Mouse (Mus musculus) forebrain, embryonic 15.5 days (tissue): Measurements from ENCODE around the gene Thrb. TPM values are rescaled to one million over a fixed set of nuclear protein-coding genes. Genes with fewer than 3 reads are reported as not detected.
A peak's percentile ranks its signal among the peaks of the same experiment; 100 is the strongest.

Source experiments
- ATAC-seq: fragments of 200-750 bp; cut with Nextera tagmentation; replicated peaks from 2 replicates; pipeline ENCODE4 v1.8.0; 2017; ENCODE audit warnings: mild to moderate bottlenecking, moderate TSS enrichment, moderate library complexity
- H3K27ac ChIP-seq: fragments of 300-500 bp; sonication (generic); replicated peaks from 2 replicates; pipeline ENCODE4 v1.5.1; 2015; ENCODE audit warnings: mild to moderate bottlenecking, inconsistent platforms
- H3K27me3 ChIP-seq: fragments of 300-500 bp; sonication (generic); 2 replicates; pipeline ENCODE4 v1.6.1; 2015; ENCODE audit warnings: inconsistent platforms
- H3K36me3 ChIP-seq: fragments of 300-500 bp; sonication (generic); 2 replicates; pipeline ENCODE4 v1.6.1; 2015; ENCODE audit warnings: mild to moderate bottlenecking, inconsistent platforms
- H3K4me1 ChIP-seq: fragments of 300-500 bp; sonication (generic); 2 replicates; pipeline ENCODE4 v1.6.1; 2015; ENCODE audit warnings: inconsistent platforms
- H3K4me2 ChIP-seq: fragments of 300-500 bp; sonication (generic); replicated peaks from 2 replicates; pipeline ENCODE4 v1.6.1; 2015; ENCODE audit warnings: mild to moderate bottlenecking, inconsistent platforms
- H3K4me3 ChIP-seq: fragments of 300-500 bp; sonication (generic); 2 replicates; pipeline ENCODE4 v1.5.1; 2015; ENCODE audit warnings: mild to moderate bottlenecking, inconsistent platforms
- H3K9ac ChIP-seq: fragments of 300-500 bp; sonication (generic); replicated peaks from 2 replicates; pipeline ENCODE4 v1.6.1; 2015; ENCODE audit warnings: mild to moderate bottlenecking, inconsistent platforms
- H3K9me3 ChIP-seq: fragments of 300-500 bp; sonication (generic); 2 replicates; pipeline ENCODE4 v1.6.1; 2016; ENCODE audit warnings: inconsistent platforms
- WGBS: fragments of 180-500 bp; shearing (Covaris S2); methylation state at CpG from one replicate; pipeline ENCODE4 v1.1.7; 2015; ENCODE audit warnings: mixed read lengths; 5-methylcytosine and 5-hydroxymethylcytosine counted together
- polyA plus RNA-seq: library from polyadenylated mRNA; unstranded; fragments of >200 nt; fragmentation: Nextera tagmentation; extraction: Ambion mirVana; gene quantifications from 2 replicates; pipeline ENCODE4 v1.2.1, GENCODE M21; 2015

Thrb gene
- polyA plus RNA-seq, 1 experiment from 2014 or later = 1.6 TPM

DNA sequence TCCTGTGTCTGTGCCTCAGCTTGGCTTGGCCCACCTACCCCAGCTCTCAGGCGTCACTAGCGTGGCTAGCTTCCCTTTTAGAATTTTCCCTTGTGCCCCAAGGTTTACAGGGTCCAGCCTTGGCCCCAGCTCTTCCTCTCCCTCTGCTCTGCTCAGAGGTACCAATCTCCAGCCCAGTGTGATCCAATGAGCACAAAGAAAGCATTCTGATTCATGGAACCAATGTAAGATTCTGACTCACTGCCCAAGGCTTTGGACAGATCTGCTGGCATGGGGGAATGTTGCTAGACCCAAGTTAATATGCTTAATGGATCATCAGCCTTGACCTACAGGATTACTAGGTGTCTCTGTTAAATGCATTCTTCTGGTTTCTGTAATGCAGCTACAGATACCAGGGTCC lies 243.1 kb downstream of the Thrb start:
- H3K27me3 ChIP-seq = no peaks in the 10 kb centered on the region
- 75% methylated on average over 2 of the region's 2 CpGs for WGBS
- H3K4me3 ChIP-seq = no peak overlapping the region
- no peaks in the 10 kb centered on the region for H3K4me1 ChIP-seq
- H3K36me3 ChIP-seq = no peaks in the 10 kb centered on the region
- H3K9me3 ChIP-seq = no peaks in the 10 kb centered on the region
- H3K27ac ChIP-seq = no peak overlapping the region
- no peak overlapping the region for H3K9ac ChIP-seq
- ATAC-seq = no peak
- no peak overlapping the region for H3K4me2 ChIP-seq

DNA sequence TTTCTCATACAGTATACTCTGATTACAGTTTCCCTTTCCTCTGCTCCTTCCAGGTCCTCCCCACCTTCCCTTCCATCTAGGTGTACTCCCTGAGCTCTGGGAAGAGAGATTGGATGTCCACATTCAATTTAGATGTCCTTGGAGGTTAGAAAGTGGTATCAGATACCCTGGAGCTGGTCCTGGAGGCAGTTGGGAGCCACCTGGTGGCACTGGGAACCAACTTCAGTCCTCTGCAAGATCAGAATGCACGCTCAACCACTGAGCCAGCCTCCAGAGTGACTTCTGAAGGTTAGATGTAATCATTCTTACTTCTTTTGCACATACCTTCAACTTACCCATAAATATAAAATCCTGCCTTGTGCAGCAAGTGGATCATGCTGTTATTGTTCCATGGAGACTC lies 244.5 kb downstream of the Thrb start:
- Histone ChIP-seq H3K9me3 (no peaks in the 10 kb centered on the region), H3K27me3 (no peaks in the 10 kb centered on the region), H3K36me3 (no peaks in the 10 kb centered on the region), H3K27ac (no peak overlapping the region), H3K4me1 (no peaks in the 10 kb centered on the region), H3K9ac (no peak overlapping the region), H3K4me2 (no peak overlapping the region), H3K4me3 (no peak overlapping the region)
- WGBS = 62% methylated on average over 1 of the region's 1 CpGs
- ATAC-seq = no peak

GRCm38 (mm10) chr14:17905627-17906026 lies 245.6 kb downstream of the Thrb start:
- H3K27me3 ChIP-seq = no peaks in the 10 kb centered on the region
- 82% methylated on average over 3 of the region's 3 CpGs for WGBS
- no peak overlapping the region for H3K4me2 ChIP-seq
- no peak overlapping the region for H3K27ac ChIP-seq
- H3K36me3 ChIP-seq = no peaks in the 10 kb centered on the region
- H3K4me3 ChIP-seq = no peak overlapping the region
- H3K9me3 ChIP-seq = no peaks in the 10 kb centered on the region
- no peak overlapping the region for H3K9ac ChIP-seq
- no peaks in the 10 kb centered on the region for H3K4me1 ChIP-seq
- ATAC-seq = no peak

- Histone ChIP-seq H3K4me3 (no peak overlapping the region), H3K4me1 (no peaks in the 10 kb centered on the region), H3K36me3 (no peaks in the 10 kb centered on the region), H3K27me3 (no peaks in the 10 kb centered on the region), H3K27ac (no peak overlapping the region), H3K9me3 (no peaks in the 10 kb centered on the region), H3K4me2 (no peak overlapping the region), H3K9ac (no peak overlapping the region)
- ATAC-seq = no peak
- WGBS = 81% methylated on average over 4 of the region's 4 CpGs
Measured at GRCm38 (mm10) chr14:17906931-17907330, 246.9 kb downstream of the Thrb start.

GRCm38 (mm10) chr14:17911157-17911556 lies 251.1 kb downstream of the Thrb start:
- H3K4me3 ChIP-seq = no peak overlapping the region
- no peak for ATAC-seq
- no peaks in the 10 kb centered on the region for H3K9me3 ChIP-seq
- H3K36me3 ChIP-seq = no peaks in the 10 kb centered on the region
- H3K4me2 ChIP-seq = no peak overlapping the region
- no peak overlapping the region for H3K9ac ChIP-seq
- H3K27me3 ChIP-seq = no peaks in the 10 kb centered on the region
- H3K27ac ChIP-seq = no peak overlapping the region
- H3K4me1 ChIP-seq = no peaks in the 10 kb centered on the region
- 86% methylated on average over 3 of the region's 3 CpGs for WGBS

DNA sequence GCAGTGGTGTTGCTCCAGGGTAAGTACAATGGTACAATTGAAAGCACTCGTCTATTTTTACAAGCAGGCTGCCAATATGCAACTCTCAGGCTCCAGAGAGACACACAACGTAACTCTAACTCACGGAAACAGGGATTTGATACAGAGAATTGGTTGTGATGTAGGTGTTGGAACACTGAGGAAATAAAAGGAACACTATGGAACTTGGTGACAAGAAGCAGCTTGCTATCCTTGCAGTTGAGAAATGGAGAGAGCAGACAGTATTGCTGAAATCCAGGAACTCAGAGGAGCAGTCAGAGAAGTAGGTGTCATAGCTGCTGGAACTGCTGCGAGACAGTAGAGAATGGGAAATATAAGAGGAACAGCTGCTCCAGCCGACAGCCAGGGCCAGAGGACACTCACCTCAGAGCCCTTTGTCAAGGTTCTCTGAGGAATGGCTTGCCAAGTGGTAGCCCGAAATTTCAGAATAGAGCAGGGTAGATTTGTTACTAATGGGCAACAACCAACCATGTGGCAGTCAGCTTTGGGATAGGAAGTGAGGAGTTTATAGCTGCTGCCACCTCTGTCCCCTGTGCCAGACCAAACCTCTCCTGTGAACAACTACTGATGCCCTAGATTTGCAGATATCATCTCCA lies 252.6 kb downstream of the Thrb start:
- Histone ChIP-seq H3K27ac (no peak overlapping the region), H3K36me3 (no peaks in the 10 kb centered on the region), H3K4me3 (no peak overlapping the region), H3K9ac (no peak overlapping the region), H3K4me2 (no peak overlapping the region), H3K4me1 (no peaks in the 10 kb centered on the region), H3K9me3 (no peaks in the 10 kb centered on the region), H3K27me3 (no peaks in the 10 kb centered on the region)
- 63% methylated on average over 6 of the region's 6 CpGs for WGBS
- ATAC-seq = no peak

DNA sequence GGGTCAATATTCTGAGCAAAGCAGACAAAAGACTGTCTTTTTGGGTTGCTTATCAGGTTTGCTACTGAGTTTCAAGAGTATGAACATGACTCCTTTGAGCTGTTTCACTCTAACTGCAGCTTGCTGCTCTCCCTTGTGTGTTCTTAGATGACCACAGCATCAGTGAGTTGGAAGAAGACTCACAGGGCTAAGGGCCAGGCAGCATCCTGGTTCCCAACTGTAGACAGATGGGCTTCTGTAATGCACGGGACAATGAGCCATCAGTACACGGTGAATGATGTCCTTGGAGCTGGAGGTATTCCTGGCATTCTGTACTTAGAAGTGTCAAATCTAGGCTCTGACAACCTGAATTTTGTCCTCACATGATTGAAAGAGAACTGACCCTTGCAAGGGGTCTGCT lies 255.5 kb downstream of the Thrb start:
- Histone ChIP-seq H3K4me2 (no peak overlapping the region), H3K9ac (no peak overlapping the region), H3K9me3 (no peaks in the 10 kb centered on the region), H3K4me1 (no peaks in the 10 kb centered on the region), H3K4me3 (no peak overlapping the region), H3K27ac (no peak overlapping the region), H3K36me3 (no peaks in the 10 kb centered on the region), H3K27me3 (no peaks in the 10 kb centered on the region)
- WGBS = 85% methylated on average over 2 of the region's 2 CpGs
- no peak for ATAC-seq

- 80% methylated on average over 2 of the region's 2 CpGs for WGBS
- Histone ChIP-seq H3K4me3 (no peak overlapping the region), H3K4me2 (no peak overlapping the region), H3K36me3 (no peaks in the 10 kb centered on the region), H3K27me3 (no peaks in the 10 kb centered on the region), H3K4me1 (no peaks in the 10 kb centered on the region), H3K9me3 (no peaks in the 10 kb centered on the region), H3K27ac (no peak overlapping the region), H3K9ac (no peak overlapping the region)
- 0 out of 2 replicates have a peak, but pooled peaks have one; percentile 23 for ATAC-seq
Measured at GRCm38 (mm10) chr14:17916651-17917050, 256.6 kb downstream of the Thrb start.

- WGBS = 57% methylated on average over 3 of the region's 3 CpGs
- no peak for ATAC-seq
- H3K27me3 ChIP-seq = no peaks in the 10 kb centered on the region
- H3K9ac ChIP-seq = no peak overlapping the region
- H3K4me2 ChIP-seq = no peak overlapping the region
- no peak overlapping the region for H3K27ac ChIP-seq
- no peaks in the 10 kb centered on the region for H3K36me3 ChIP-seq
- H3K4me1 ChIP-seq = no peaks in the 10 kb centered on the region
- no peaks in the 10 kb centered on the region for H3K9me3 ChIP-seq
- no peak overlapping the region for H3K4me3 ChIP-seq
Measured at GRCm38 (mm10) chr14:17917124-17917763, 257.2 kb downstream of the Thrb start.

DNA sequence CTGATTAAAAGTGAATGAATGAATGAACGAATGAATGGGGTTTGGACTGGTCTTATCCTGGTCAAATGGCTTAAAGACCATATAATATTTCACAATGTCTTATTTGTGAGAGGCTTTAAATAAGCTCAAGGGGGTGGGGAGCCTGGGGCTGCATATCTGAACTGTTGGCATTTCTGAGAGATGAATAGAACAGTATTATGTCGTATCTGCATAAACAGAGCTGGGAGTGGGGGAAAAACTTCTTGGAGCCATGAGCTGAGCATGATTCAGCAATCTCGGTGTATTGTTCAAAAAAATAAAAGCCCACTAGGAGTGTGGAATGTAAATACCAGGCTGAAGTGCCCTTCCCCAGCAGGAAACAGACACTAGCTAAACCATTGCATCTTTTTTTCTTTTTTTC lies 257.8 kb downstream of the Thrb start:
- 19% methylated on average over 3 of the region's 3 CpGs for WGBS
- ATAC-seq = 0 out of 2 replicates have a peak, but pooled peaks have one; percentile 29
- H3K4me1 ChIP-seq = no peaks in the 10 kb centered on the region
- H3K9ac ChIP-seq = no peak overlapping the region
- no peaks in the 10 kb centered on the region for H3K9me3 ChIP-seq
- no peak overlapping the region for H3K4me2 ChIP-seq
- no peaks in the 10 kb centered on the region for H3K27me3 ChIP-seq
- H3K27ac ChIP-seq = no peak overlapping the region
- H3K4me3 ChIP-seq = no peak overlapping the region
- no peaks in the 10 kb centered on the region for H3K36me3 ChIP-seq

DNA sequence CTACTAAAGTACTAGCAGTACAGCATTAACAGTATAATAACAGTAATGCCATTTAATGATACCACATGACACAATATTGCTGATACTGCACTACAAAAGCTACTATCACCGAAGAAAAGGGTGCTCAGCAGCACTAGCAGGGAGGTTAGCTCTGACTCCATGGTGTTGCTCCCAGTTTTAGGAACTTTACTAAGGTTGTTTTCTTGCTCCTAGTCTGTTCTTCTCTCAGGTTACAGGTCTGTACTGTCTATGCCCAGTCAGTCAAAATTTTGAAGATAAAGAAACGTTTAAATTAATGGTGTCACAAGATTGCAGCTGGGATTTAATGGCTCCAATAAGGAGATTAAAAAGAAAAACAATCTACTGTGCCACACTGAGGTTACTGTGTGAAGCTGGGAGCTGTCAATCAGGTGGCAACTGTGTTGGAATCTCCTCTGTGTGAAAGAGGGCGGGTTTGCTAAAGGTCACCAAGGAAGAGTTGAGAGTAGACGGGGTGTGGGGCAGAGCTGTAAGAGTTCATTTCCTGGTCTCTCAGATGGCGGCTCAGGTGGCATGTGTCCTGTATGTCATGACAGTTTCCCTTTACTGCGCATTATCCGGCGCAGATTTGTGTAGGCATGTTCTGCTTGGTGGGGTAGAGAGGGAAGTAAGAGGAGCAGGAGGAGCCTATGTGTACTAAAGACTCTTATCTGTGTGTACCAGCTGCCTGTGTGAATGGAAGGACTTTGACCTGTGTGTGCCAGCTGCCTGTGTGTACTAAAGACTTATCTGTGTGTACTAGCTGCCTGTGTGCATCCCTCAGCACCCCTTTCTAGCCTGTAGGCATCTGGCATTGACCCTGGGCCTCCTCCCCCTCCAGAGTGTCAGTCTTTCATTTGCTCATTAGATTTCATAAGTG lies 263.0 kb downstream of the Thrb start:
- WGBS = 69% methylated on average over 8 of the region's 8 CpGs
- H3K27ac ChIP-seq = no peak overlapping the region
- H3K4me2 ChIP-seq = no peak overlapping the region
- no peaks in the 10 kb centered on the region for H3K9me3 ChIP-seq
- no peaks in the 10 kb centered on the region for H3K36me3 ChIP-seq
- no peak for ATAC-seq
- no peaks in the 10 kb centered on the region for H3K4me1 ChIP-seq
- H3K27me3 ChIP-seq = no peaks in the 10 kb centered on the region
- H3K4me3 ChIP-seq = no peak overlapping the region
- no peak overlapping the region for H3K9ac ChIP-seq

DNA sequence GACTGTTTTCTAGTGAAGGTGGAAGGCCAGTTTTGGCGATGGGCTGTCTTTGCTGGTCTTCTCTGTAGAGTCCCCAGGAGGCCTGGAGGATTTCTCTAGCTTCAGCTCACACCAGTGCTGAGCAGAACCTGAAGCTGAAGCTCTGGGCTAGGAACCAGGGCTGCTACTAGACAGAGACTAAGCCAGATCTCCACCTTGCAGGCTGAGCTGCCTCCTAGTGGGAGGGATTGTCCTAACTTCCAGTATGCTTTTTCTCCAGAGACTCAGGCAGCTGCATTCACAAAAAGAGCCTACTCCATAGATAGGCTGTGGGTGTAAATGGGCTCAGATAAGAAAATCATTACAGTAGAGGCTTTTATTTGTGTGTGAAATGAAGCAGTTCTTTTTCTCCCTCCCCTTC lies 267.4 kb downstream of the Thrb start:
- WGBS = 11% methylated on average over 1 of the region's 1 CpGs
- Histone ChIP-seq H3K9me3 (no peaks in the 10 kb centered on the region), H3K27ac (no peak overlapping the region), H3K4me1 (no peaks in the 10 kb centered on the region), H3K9ac (no peak overlapping the region), H3K4me2 (no peak overlapping the region), H3K27me3 (no peaks in the 10 kb centered on the region), H3K36me3 (no peaks in the 10 kb centered on the region), H3K4me3 (no peak overlapping the region)
- ATAC-seq = 0 out of 2 replicates have a peak, but pooled peaks have one; percentile 55
